Mouse (Mus musculus): ENCODE data around the gene Wbp1l. TPM values are rescaled to one million over a fixed set of nuclear protein-coding genes. Genes with fewer than 3 reads are reported as not detected.

Wbp1l gene
- polyA plus RNA-seq, 1 experiment: 26.8 TPM

DNA sequence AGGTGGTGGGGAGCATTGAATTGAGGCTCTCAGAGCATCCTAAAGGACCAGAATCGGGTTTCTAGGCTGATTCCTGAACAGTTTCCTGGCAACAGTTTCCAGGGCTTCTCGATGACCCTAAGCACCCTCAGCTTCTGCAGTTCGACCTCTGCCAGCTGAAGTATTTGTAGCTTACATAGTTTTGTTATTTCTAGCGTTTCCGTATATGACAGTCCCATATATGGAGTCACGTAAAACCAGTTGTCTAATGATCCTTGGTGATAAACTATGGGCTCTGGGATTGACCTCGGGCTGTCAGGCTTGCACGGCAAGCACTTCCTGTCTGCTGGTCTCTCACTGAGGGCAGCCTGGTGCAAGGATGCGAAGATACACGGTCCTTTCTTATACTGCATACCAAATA lies 26.6 kb downstream of the Wbp1l start:
- no peak for DNase-seq (ENCODE audit: extremely low spot score in 1 of 2, low spot score in 1 of 2)

DNA sequence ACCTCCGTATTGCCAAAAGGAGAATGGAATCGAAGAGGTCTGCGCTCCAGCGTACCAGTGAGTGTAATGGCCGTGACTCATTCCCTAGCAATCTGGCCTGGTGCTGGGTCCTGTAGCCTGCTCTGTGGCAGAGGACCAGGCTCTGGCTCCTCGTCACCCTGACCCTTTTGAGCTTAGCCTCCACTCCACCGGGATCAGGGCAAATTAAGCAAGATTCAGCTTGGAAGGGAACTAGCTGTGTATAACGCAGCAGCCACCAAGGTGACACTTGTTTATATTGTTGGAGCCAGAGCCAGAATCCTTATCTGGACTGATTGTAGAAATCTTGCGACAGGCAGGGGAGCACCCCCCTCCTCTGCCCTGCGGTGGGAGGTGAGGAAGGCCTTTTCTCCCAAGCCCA lies 29.5 kb downstream of the Wbp1l start:
- DNase-seq (ENCODE audit: extremely low spot score in 1 of 2, low spot score in 1 of 2): no peak

DNA sequence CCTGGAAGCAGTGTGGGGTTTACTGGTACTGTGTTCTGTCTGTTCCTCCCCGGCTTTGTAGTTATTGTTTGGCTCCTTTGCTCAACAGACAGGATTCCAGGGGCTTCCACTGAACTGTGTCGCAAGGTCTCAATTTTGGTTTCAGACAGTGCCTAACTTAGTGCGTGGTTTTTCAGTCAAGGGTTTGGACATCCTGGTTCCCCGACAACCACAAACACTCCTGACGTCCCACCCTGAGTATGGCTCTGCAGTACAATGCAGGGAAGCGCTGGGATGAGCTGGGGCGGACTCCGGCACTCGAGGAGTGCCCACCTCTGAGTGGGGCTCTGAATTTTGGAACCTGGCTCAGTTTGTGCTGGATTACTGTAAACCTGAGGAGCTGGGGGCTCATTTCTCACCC lies 30.9 kb downstream of the Wbp1l start:
- DNase-seq (ENCODE audit: extremely low spot score in 1 of 2, low spot score in 1 of 2): no peak

DNA sequence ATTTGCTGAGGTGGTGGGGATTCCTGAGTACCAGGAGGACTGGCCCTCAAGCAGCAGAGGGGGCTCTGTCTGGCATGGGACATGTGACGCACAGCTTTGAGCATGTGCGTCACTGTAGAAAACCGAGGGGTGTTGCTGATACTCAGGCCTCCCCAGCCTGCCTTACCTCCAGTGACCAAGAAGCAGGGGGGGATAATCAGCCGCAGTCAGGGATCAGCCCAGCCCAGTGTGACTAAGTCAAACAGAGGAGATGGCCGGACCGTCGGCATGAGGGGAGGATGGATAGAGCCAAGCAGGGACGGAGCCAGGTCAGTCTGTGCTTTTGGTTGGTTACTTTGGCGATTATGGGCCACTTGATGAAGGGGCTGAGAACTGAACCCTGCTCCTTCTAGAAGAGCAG lies 32.8 kb downstream of the Wbp1l start:
- DNase-seq (ENCODE audit: extremely low spot score in 1 of 2, low spot score in 1 of 2): no peak

DNA sequence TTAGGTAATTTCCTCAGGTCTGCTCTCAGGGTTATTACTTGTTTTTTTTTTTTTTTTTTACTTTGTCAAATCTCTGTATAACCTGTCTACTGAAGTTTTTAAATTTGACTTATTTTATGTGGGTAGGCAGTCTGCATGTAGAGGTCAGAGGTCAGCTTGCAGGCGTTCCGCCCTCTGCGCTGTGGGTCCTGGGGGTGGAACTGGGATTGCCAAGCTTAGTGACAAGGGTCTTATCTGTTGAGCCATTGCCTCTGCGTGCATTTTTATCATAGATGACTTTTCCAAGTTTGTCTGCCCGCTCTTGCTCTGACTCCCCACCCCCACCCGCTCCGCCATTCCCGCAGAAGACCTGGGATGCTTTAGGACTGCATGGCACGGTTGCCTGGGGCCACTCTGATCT lies 36.9 kb downstream of the Wbp1l start:
- no peak for DNase-seq (ENCODE audit: extremely low spot score in 1 of 2, low spot score in 1 of 2)

DNA sequence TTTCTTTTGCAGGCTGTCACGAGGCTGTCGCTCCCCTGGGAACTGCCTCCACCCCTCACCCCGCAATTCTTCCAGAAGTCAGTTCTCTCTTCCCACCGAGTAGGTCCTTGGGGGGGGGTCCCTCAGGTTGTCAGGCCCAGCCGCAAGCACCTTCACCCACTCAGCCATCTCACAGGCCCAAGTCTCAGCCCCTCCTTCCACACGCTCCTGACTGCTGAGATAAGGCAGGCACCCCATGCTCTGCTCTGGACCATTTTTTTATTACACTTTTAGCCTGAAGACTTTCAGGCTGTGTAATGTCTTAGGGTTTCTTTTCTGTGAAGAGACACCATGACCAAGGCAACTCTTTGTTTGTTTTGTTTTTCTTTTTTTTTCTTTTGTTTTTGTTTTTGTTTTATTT lies 38.7 kb downstream of the Wbp1l start:
- DNase-seq (ENCODE audit: extremely low spot score in 1 of 2, low spot score in 1 of 2): no peak

DNA sequence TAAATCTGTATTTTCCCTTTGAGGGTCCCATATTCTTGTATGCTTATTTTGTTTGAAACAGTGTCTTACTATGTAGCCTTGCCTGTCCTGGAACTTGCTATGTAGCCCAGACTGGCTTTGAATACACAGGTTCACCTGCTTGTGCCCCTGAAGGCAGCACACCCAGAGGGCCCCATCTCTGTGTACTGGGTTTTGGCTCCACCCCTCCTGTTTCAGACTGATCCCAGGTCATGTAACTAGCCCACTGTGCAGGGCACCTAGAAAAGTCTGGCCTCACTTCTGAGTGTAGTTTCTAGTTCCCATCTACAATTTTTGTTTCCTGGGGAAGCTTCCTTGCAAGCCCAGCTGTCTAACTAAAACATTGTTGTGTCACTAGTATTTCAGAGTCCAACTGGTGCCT lies 40.2 kb downstream of the Wbp1l start:
- no peak for DNase-seq (ENCODE audit: extremely low spot score in 1 of 2, low spot score in 1 of 2)

DNA sequence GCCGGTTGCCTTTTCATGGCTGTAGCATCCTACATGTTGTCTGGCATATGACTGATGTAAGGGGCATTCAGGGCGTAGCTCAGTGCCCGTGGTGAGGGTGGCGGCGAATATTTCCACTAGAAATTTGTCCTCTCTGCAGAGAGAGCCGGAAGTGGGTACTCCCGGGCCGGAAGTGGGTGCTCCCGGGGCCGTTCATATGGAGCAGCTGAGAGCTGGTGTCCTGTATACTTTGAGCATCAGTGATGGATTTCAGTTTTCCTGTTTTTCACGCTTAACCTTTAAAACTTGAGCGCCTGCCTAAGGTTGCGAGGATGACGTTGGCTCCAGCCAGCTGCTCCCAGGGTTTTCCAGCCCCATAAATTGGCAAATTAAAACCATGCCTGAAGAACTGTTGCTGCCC lies 40.6 kb downstream of the Wbp1l start:
- DNase-seq (ENCODE audit: extremely low spot score in 1 of 2, low spot score in 1 of 2): no peak

DNA sequence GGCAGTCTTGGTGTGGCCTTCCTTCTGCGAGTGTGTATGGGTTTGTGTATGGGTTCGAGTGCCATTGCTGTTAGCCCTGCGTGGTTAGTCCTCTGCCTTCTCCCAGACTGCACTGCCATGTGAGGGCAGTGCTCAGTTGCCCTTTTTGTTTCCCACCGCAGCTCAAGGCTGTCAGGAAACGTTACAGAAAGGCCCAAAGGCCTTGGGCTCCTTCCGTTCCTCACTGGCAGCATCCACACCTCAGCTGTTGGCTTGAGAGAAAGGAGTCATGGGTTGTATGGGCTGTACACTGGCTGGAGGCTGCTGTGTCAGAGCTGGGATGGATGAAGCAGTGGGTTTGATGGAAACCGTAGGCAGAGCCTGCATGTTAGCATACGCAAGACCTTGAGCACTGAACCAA lies 41.9 kb downstream of the Wbp1l start:
- DNase-seq (ENCODE audit: extremely low spot score in 1 of 2, low spot score in 1 of 2): no peak

DNA sequence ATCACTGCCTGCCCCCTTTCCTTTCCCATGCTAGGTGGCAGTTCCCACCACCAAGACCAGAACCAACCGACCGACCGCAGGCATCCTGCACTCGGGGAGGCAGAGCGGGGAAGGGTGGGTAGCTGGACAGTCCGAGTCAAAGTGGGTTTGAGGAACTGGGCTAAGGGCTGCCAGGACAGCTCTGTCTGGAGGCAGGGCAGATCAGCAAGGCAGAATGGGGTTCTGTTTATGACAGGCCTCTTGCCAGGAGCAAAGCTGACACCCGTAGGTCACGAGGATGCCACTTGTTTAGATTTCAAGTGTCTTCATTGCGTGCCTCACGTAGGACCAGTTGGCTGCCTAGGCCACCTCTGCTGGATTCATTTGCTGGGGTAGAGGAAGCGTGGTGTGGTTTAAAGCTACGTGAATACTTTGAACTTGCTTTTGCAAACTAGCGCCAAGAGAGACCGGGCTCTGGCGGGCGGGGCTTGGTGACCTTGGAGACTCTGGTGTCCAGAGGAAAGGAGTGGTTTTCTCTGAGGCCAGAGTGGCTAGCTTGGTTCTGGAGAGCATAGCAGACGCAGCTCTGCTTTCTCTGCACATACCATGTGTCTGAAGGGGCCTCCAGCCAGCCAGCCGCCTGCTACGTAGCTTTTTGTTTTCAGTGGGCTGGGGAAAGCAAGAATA lies 42.7 kb downstream of the Wbp1l start:
- DNase-seq (ENCODE audit: extremely low spot score in 1 of 2, low spot score in 1 of 2): no peak

DNA sequence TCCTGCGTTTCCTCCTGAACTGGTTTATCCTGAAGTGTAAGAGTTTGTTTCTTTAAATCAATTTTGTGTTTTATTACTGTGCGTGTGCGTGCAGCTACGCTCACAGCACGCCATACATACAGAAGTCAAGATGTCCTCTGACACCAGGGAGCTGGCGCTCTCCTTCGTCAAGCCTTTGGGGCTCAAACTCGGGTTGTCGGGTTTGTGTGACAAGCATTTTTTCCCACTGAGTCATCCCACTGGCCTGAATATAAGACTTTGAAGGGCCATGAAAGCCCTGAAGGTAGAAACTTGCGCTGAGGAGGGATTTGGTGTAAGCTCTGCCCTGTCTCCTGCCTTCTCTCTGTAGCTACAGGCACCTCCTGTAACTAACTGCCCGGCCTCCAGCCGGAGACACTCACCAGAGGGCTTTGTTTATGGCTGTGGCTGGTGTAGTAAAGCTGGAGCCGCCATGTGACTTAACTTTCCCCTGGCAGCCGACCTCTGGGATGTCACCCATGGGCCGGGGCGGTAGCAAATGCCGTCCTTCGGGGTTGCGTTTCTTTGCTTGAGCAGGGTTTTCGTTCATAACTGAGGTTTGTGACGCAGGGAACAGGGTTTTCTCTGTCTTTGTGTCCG lies 43.4 kb downstream of the Wbp1l start:
- DNase-seq (ENCODE audit: extremely low spot score in 1 of 2, low spot score in 1 of 2): no peak

DNA sequence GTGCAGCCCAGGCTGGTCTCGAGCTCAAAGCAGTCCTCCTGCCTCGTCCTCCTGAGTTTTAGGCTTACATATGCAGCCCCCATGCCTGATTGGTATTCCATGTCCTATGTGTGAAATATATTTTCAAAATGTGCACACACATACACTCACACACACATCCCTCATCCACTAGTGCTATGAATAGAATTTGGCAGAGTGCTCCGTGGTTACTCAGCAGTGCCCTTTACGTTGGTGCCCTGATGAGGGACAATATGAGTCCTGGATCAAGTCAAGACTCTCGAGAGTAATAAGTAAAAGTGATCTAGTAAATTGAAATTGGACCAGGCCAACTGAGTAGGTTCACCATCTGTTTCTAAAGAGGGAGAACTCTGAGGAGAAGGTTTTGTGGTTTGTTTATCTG lies 44.4 kb downstream of the Wbp1l start:
- no peak for DNase-seq (ENCODE audit: extremely low spot score in 1 of 2, low spot score in 1 of 2)

DNA sequence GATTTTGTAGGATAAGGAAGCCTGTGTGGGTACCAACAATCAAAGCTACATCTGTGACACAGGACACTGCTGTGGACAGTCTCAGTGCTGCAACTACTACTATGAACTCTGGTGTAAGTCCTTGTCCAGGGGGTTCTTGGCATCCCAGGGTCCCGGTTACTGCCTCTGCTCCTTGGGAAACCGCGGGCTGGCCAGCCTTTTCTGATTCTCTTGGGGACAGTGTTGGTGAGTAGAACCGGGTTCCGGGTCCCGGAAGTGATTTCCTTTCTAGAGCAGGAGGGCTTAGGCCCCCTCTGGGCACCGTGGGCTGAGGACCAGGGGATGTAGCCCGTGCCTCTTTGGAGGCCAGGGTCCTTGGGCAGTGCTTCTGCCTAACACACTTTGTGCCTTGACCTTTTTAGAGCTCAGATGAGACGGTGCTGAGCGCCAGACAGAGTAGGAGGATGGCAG lies 45.5 kb downstream of the Wbp1l start:
- no peak for DNase-seq (ENCODE audit: extremely low spot score in 1 of 2, low spot score in 1 of 2)

DNA sequence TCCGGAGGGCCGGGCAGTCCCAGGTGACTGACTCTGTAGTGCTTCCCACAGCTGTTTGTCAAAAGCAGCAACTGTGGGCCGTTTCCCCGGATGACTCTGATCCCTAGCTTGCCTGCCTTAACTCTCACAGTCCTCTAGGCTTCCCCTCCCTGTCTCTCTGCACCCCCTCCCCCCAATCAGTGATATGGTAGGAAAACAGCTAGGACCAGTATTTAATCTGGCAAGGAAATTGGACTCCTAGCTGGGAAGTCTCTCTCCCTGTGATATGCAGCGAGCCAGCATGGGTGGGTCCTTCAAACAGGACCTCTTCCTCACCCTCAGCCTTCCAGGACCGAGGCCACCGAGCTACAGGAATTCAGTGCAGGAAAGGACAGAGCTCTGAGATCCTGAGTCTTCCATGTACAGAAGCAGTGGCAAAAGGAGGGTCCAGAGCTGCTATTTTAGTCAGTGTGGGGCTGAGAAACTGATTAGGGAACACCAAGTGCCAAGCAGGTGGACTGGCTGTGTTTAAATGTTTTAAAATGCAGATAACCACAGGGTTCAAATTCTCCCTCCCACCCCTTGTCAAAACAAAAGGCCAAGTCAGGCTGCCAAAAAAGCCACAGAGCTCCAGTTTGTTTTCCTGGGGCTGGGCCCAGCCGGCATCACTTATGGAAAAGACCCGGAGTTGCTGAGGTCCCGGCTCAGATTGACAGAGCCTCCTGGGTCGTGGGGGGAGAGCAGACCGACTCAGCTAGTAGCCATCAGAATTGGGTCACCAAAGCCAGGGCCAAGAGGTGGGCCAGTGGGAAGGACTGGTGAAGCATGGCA lies 46.1 kb downstream of the Wbp1l start:
- peak in 1 of 2 experiments; percentile 32 for DNase-seq (ENCODE audit: extremely low spot score in 1 of 2, low spot score in 1 of 2)

DNA sequence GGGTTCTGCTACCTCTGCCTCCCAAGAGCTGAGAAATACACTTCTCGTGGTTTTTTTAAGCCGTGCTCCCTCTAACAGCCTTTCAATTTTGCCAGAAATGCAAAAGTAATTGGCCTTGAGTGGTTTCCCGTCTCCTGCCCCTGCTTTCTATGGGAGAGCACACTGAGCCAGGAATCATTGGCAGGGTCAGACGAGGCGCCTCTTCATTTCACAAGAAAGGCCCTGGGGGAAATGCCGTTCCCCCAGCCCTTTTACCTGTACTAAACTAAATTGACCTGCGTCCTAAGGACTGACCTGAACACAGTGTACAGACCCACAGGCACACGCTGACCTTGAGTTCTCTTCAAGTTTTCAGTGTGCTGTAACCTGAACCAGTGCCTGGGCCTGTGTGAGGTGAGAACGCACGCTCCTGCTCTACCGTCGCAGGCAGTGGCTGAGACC lies 47.2 kb downstream of the Wbp1l start:
- DNase-seq (ENCODE audit: extremely low spot score in 1 of 2, low spot score in 1 of 2): no peak

DNA sequence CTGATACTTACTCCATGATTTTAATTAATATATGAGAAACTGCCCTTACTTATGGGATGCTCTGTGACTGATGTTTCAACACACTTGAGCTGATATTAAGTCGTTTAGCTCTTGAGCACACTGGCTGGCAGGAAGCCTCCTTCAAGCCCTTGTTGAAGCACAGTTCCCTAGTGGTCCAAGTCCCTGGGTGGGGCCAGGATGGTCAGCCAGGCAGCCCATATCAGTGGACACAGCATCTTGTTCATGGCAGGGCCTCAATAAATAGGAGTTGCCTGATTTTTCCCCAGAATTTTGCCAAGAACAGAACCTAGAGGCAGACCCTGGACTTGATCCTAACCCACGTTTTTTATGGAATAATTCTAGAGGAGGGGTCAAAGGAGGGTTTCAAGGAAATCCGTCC lies 48.4 kb downstream of the Wbp1l start:
- DNase-seq (ENCODE audit: extremely low spot score in 1 of 2, low spot score in 1 of 2): no peak

DNA sequence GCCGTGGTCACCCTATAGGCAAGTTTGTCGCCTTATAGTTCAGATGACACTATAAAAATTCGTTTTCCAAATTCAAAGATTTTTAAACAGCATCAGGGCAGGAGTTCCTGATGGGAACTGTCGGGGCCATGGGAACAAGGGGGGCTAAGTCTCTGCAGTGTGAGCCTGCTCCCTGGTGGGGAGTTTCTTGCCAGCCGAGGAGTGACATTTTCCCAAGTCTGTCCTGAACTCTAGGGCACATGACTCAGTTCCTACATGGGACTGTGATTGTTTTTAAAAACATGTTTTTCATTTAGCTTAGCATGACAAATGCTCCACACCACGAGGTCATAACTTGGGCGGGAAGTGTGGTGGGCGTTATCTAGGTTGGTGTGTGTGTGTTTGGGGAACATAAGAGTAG lies 49.0 kb downstream of the Wbp1l start:
- no peak for DNase-seq (ENCODE audit: extremely low spot score in 1 of 2, low spot score in 1 of 2)

DNA sequence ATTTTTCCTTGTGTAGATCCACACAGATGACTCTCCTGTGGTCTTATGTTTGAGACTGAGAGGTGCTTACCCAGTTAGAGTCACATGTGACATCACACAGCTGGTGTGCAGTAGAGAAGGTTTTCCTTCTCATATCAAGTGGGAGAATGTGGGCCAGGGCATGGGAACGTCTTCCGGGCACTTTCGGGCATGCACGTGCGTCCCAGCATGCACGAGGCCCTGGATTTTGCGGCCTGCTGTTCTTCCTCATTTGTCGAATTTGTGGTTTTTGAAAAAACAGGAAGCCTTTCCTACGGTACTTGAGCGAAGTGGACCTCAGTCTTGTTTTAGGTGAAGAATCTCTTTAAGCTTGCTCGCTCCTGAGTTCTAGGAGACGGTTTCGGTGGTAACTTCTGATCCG lies 49.7 kb downstream of the Wbp1l start:
- DNase-seq (ENCODE audit: extremely low spot score in 1 of 2, low spot score in 1 of 2): no peak

DNA sequence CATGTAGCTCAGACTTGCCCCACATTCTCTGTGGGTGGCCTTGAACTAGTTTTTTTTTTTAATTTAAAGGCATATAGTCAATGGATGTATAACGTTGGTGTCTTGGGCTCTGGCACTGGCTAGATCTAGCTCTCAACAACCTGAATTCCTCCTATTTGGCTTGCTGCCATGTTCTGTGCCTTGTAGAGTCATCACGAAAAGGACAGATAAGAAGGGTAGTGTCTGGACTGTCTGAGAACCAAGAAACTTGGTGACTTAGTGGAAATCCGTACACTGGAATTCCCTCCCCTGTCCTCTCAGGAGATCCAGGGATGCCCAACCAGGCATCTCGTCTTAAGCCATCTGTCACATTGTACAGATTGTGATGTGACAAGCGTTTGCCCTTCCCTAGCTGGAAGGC lies 54.3 kb downstream of the Wbp1l start:
- DNase-seq (ENCODE audit: extremely low spot score in 1 of 2, low spot score in 1 of 2): no peak

DNA sequence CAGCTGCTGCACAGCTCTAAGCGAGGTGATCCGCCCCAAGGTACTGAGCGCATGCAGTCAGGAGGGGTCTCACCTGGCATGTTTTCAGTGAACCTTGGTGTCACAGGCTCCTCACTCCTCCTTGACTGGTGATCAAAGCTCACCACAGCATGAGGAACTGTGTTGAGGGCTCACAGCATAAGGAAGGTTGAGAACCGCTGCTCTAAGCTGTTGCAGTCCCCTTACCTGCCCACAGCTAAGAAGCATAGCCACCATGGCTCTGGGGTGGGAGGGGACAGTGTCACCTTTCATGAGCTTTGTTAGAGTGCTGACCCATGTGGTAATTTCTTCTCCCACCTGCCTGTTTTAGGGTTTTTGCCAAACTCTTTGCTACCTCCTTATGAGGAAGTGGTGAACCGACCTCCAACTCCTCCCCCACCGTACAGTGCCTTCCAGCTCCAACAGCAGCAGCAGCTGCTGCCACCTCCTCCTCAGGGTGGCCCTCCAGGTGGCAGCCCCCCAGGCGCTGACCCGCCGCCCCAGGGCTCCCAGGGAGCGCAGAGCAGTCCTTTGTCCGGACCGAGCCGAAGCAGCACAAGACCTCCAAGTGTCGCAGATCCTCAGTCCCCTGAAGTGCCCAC lies 54.8 kb downstream of the Wbp1l start:
- no peak for DNase-seq (ENCODE audit: extremely low spot score in 1 of 2, low spot score in 1 of 2)

DNA sequence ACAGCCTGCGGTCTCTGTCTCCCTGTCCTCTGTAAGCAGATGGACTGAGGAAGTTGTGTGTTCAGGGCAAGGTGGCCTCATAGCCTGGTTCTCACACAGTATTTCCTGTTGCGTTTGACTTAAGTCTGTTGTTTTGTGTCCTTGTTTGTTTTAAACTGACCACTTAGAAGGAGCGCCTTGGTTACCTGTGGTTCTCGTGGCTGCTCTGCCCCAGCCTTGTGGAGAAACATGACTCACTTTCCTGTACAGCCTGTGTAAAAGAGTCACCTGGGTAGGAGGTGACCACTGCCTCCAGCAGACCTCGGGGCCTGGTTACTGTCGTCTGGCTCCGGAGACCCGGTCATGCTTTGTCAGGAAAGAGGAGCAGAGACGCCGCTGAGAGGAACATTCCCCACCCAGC lies 56.7 kb downstream of the Wbp1l start:
- DNase-seq (ENCODE audit: extremely low spot score in 1 of 2, low spot score in 1 of 2): no peak
